ENCODE assay signal across 8 mouse cellular contexts in genomic region chr13:119631482-119632155, GRCm38 (mm10). TPM values are rescaled to one million over a fixed set of nuclear protein-coding genes. Genes with fewer than 3 reads are reported as not detected.
A peak's percentile ranks its signal among the peaks of the same experiment; 100 is the strongest.
DNase-seq lines count a peak whose midpoint lies in the region; ATAC-seq lines count a peak whose summit lies in the region.

No protein-coding gene starts in this region.

- no peaks in the 10 kb centered on the region for H3K4me1 ChIP-seq in heart, embryonic 10.5 days
- no peaks in the 10 kb centered on the region for H3K4me1 ChIP-seq in limb, embryonic 13.5 days
- H3K4me1 ChIP-seq in midbrain, embryonic 15.5 days, result no peaks in the 10 kb centered on the region

- 10% methylated on average over 29 of the region's 33 CpGs for WGBS in heart, embryonic 10.5 days
- 8% methylated on average over 33 of the region's 33 CpGs for WGBS in limb, embryonic 13.5 days
- 4% methylated on average over 29 of the region's 33 CpGs for WGBS in midbrain, embryonic 15.5 days

- peak overlapping the region; percentile 61 for H3K9ac ChIP-seq in limb, embryonic 13.5 days
- peak overlapping the region; percentile 37; the same call in 1 of the 2 replicates for H3K9ac ChIP-seq in midbrain, embryonic 15.5 days

- DNase-seq in 416B (ENCODE audit: low read depth), result peak; percentile 88
- DNase-seq in brain, embryonic 18.5 days (ENCODE audit: low read depth, low spot score), result peak; percentile 77
- DNase-seq in heart, embryonic 10.5 days (ENCODE audit: low spot score), result peak; percentile 90
- DNase-seq in kidney, adult 9 months, result peak; percentile 85
- peak; percentile 46 to 83 for DNase-seq in spleen, postnatal 10 days (ENCODE audit: low spot score in 2 of 2)

- H3K4me2 ChIP-seq in limb, embryonic 13.5 days (replicated peaks), result peak overlapping the region; percentile 62
- peak overlapping the region; percentile 61 for H3K4me2 ChIP-seq in midbrain, embryonic 15.5 days

- peak; percentile 80 for ATAC-seq in erythroblast, adult 5-6 weeks (replicated peaks; ENCODE audit: low FRiP score, poor library complexity, severe bottlenecking)
- peak; percentile 89 for ATAC-seq in limb, embryonic 13.5 days (ENCODE audit: low FRiP score, low read depth)
- peak; percentile 97 for ATAC-seq in midbrain, embryonic 15.5 days (replicated peaks)

- no peaks in the 10 kb centered on the region for H3K9me3 ChIP-seq in heart, embryonic 10.5 days
- H3K9me3 ChIP-seq in limb, embryonic 13.5 days, result no peaks in the 10 kb centered on the region
- no peaks in the 10 kb centered on the region for H3K9me3 ChIP-seq in midbrain, embryonic 15.5 days

- H3K27ac ChIP-seq in heart, embryonic 10.5 days, result peak overlapping the region; percentile 85
- no peak overlapping the region for H3K27ac ChIP-seq in limb, embryonic 13.5 days
- H3K27ac ChIP-seq in midbrain, embryonic 15.5 days, result peak overlapping the region; percentile 65; the same call in 1 of the 2 replicates

- H3K36me3 ChIP-seq in heart, embryonic 10.5 days, result no peaks in the 10 kb centered on the region
- H3K36me3 ChIP-seq in limb, embryonic 13.5 days, result no peaks in the 10 kb centered on the region
- H3K36me3 ChIP-seq in midbrain, embryonic 15.5 days (replicated peaks), result no peaks in the 10 kb centered on the region

- no peaks in the 10 kb centered on the region for H3K27me3 ChIP-seq in heart, embryonic 10.5 days (ENCODE audit: insufficient read depth, poor library complexity, severe bottlenecking)
- H3K27me3 ChIP-seq in limb, embryonic 13.5 days, result no peaks in the 10 kb centered on the region
- 0 out of 2 replicates have a peak, but pooled peaks cover 5% of the 10 kb centered on the region for H3K27me3 ChIP-seq in midbrain, embryonic 15.5 days (replicated peaks)

- peak overlapping the region; percentile 69 for H3K4me3 ChIP-seq in heart, embryonic 10.5 days
- H3K4me3 ChIP-seq in limb, embryonic 13.5 days, result peak overlapping the region; percentile 50
- H3K4me3 ChIP-seq in midbrain, embryonic 15.5 days, result peak overlapping the region; percentile 53

RNA-seq across cellular contexts. Expression of gene Ccl28, which starts 8.0 kb away (rescaled TPM):
- total RNA-seq in erythroblast, adult 5-6 weeks (2015; ENCODE audit: low replicate concordance), result not detected in 2 replicates
- not detected in 2 replicates for total RNA-seq in erythroblast, adult 5-6 weeks (2017; ENCODE audit: low replicate concordance)
- 0.04 TPM in 1 of 2 replicates, not detected in the other for polyA plus RNA-seq in heart, embryonic 10.5 days (2016; fragmentation: Nextera tagmentation; extraction: Ambion mirVana)
- polyA plus RNA-seq in limb, embryonic 13.5 days (2015; fragmentation: Nextera tagmentation; extraction: Ambion mirVana), result 0.18 and 0.23 TPM in 2 replicates
- polyA plus RNA-seq in midbrain, embryonic 15.5 days (2015; fragmentation: Nextera tagmentation; extraction: Ambion mirVana), result 0.23 and 0.37 TPM in 2 replicates

RNA-seq across cellular contexts. Expression of gene Hmgcs1, which starts 58.6 kb away (rescaled TPM):
- total RNA-seq in erythroblast, adult 5-6 weeks (2015; ENCODE audit: low replicate concordance), result 6.5 and 11.5 TPM in 2 replicates
- 5.1 and 7.1 TPM in 2 replicates for total RNA-seq in erythroblast, adult 5-6 weeks (2017; ENCODE audit: low replicate concordance)
- 141 and 143 TPM in 2 replicates for polyA plus RNA-seq in heart, embryonic 10.5 days (2016; fragmentation: Nextera tagmentation; extraction: Ambion mirVana)
- polyA plus RNA-seq in limb, embryonic 13.5 days (2015; fragmentation: Nextera tagmentation; extraction: Ambion mirVana), result 146 and 148 TPM in 2 replicates
- polyA plus RNA-seq in midbrain, embryonic 15.5 days (2015; fragmentation: Nextera tagmentation; extraction: Ambion mirVana), result 506 and 523 TPM in 2 replicates
